Mouse (Mus musculus): ENCODE measurements at regions not wholly inside any gene's neighbourhood (a gene's known extent, or its start where the extent isn't known, plus 50 kb on each side); places are given as distances from the start of the nearest gene placed in this dataset.
"Not testable (repeated sequence)": the region's sequence is repeated elsewhere in the genome, so short reads cannot be mapped to it uniquely, and the experiment has no call there.

DNA sequence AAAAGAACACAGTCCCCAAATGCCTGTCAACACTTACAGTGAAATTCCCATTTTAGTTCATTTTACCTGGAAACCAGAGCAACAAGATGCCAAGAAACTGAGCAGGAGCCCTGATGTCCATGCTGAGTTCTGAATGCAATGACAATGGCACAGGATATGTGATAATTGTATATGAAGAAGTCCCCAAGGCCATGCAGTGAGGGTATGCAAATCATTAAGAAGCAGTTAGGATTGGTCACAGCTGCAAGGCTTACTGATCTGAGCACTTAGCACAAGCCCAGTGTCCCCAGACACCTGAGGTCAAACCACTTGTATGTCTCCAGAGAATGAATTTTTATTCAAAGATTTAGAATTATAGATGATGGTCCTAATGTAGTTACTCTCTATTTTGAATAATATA lies 419.0 kb upstream of the Tacstd2 start:
- not testable (repeated sequence) for DNase-seq

- not testable (repeated sequence) for DNase-seq
These were observed 395.9 kb upstream of the Tacstd2 start for GRCm38 (mm10) chr6:67931499-67931898.

DNA sequence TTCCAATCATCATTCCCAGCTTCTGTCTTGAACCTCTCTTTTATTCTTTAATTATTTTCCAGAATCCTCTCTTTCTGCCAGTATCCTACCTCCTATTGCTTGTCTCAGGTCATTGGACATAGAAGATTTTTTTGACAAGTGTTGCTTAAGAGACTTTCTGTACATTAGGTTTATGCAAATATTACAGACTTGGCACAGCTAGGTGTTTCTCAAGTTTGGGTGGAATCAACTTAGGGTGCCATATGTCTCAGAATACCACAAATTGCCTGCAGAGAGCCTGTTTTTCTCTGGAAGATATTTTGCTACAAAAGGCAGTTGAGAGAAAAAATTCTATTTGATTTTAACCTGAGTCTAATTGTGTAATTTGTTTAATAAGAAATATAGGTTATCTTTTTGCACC lies 386.9 kb upstream of the Tacstd2 start:
- DNase-seq: no peak

DNA sequence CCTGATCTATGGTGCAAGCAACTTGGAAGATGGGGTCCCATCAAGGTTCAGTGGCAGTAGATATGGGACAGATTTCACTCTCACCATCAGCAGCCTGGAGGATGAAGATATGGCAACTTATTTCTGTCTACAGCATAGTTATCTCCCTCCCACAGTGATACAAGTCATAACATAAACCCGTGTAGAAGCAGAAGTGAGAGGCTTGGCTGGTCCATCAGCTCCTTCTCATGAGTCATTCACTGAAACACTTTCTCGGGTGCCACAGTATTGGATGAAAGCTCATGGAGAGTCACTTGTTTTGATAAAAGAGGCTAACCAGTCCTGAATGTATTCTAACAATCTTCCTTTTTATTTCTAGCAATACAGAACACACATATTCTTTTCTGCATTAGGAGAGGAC lies 378.3 kb upstream of the Tacstd2 start:
- DNase-seq: no peak

GRCm38 (mm10) chr6:67913309-67913708 lies 377.7 kb upstream of the Tacstd2 start:
- DNase-seq: no peak

DNA sequence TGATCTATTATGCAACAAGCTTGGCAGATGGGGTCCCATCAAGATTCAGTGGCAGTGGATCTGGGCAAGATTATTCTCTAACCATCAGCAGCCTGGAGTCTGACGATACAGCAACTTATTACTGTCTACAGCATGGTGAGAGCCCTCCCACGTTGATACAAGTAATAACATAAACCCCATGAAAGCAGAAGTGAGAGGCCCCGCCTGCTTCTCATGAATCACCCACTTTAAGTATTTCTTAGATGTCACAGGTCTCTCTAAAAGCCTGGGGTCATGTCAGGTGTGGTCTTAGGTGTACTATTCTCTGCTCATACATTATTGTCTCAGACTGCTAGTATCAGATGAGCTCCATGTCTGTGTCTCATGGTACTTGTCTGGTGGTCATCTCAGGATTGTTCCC lies 360.9 kb upstream of the Tacstd2 start:
- no peak for DNase-seq

GRCm38 (mm10) chr6:67895858-67896257 lies 360.3 kb upstream of the Tacstd2 start:
- DNase-seq: no peak

DNA sequence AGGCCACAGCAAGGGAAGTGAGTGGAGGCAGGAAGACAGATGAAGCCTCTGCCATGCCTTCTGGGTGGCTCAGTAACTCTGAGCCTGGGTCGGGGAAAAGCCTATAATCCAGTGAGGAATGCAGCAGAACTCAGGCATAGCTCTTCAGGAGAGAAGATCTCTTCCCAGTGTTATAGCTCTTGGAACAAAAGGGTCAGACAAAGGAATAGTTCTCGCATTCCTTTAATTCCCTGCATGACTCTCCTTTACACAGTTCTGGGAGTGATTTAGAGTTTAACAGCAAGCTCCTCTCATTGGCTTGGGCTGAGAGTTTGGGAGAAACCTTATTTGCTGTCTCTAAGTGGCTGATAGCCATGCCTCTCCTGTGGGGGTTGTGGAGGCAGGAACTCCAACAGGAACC lies 352.0 kb upstream of the Tacstd2 start:
- DNase-seq: no peak

DNA sequence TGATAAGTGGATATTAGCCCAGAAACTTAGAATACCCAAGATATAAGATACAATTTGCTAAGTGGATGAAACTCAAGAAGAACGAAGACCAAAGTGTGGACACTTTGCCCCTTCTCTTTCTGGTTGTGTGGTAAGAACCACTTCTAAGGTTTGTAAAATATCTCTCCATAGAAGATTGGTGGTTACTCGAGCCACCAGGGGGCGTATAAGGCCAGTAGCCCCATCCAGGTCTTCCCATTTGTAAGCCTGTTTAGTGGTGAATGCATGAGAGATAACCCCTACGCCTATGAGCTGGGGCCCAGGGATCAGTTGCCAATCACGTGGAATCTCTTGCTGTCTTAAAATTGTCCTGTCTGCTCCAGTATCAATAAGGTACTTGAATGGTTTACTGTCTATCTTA lies 349.3 kb upstream of the Tacstd2 start:
- DNase-seq: no peak

GRCm38 (mm10) chr6:67881476-67881875 lies 345.9 kb upstream of the Tacstd2 start:
- not testable (repeated sequence) for DNase-seq

GRCm38 (mm10) chr6:67857945-67858344 lies 322.3 kb upstream of the Tacstd2 start:
- not testable (repeated sequence) for DNase-seq

DNA sequence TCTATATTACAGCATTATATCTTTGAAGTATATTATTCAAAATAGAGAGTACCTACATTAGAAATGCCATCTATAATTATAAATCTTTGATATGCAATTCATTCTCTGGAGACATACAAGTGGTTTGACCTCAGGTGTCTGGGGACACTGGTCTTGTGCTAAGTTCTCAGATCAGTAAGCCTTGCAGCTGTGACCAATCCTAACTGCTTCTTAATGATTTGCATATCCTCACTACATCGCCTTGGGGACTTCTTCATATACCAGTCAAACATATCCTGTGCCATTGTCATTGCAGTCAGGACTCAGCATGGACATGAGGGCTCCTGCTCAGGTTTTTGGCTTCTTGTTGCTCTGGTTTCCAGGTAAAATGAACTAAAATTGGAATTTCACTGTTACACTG lies 303.9 kb upstream of the Tacstd2 start:
- DNase-seq: not testable (repeated sequence)

GRCm38 (mm10) chr6:67812478-67812877 lies 276.9 kb upstream of the Tacstd2 start:
- DNase-seq: peak in 1 of 2 experiments; percentile 43

DNA sequence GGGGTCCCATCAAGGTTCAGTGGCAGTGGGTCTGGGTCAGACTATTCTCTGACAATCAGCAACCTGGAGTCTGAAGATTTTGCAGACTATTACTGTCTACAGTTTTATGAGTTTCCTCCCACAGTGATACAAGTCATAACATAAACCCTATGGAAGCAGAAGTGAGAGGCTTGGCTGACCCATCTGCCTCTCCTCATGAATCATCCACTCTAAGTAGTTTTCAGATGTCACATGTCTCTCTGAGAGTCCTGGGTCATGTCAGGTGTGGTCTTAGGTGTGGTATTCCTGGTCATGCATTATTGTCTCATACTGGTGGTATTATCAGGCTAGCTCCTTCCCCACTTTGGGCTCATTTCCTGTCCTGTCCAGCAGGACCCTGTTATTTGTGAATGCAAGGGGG lies 255.8 kb upstream of the Tacstd2 start:
- no peak for DNase-seq

DNA sequence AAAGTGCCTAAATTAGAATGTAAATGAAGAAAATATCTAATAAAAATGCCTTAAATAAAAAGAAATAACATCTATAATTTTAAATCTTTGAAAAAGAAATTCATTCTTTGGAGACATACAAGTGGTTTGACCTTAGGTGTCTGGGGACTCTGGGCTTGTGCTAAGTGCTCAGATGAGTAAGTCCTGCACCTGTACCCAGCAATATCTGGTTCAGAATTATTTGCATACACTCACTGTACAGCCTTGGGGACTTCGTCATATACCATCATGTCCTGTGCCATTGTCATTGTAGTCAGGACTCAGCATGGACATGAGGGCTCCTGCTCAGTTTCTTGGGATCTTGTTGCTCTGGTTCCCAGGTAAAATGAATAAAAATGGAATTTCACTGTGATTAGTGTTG lies 255.1 kb upstream of the Tacstd2 start:
- no peak for DNase-seq

GRCm38 (mm10) chr6:67787091-67787765 lies 251.6 kb upstream of the Tacstd2 start:
- DNase-seq: no peak

GRCm38 (mm10) chr6:67778883-67779282 lies 243.3 kb upstream of the Tacstd2 start:
- no peak for DNase-seq

DNA sequence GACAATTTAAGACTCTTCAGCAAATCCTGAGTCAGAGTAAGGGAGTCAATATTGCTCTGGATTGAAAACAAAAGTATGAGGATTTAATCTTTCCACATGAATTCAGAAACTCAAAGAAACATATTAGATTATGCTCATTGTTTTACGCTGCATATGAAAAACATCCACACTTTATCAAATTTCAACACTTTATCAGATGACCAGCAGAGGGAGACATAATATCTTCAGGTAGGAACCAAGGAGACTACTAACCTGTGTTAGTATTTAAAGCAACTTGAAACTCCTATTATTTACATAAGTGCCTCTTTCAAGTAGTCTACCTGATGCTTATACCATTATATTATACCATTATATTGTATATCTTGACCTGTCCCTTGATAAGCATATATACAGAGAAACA lies 218.5 kb upstream of the Tacstd2 start:
- DNase-seq: not testable (repeated sequence)

DNA sequence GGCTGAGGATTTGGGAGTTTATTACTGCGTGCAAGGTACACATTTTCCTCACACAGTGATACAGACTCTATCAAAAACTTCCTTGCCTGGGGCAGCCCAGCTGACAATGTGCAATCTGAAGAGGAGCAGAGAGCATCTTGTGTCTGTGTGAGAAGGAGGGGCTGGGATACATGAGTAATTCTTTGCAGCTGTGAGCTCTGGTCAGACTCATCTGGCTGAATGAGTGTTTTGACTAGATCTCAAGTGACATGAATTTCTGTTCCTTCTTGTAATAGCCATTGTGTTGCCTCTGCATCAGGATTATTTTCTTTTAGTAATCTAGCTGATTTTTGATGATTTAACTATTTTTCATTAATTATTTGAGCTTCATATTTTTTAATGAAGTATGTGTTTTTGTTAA lies 190.0 kb upstream of the Tacstd2 start:
- DNase-seq: no peak

DNA sequence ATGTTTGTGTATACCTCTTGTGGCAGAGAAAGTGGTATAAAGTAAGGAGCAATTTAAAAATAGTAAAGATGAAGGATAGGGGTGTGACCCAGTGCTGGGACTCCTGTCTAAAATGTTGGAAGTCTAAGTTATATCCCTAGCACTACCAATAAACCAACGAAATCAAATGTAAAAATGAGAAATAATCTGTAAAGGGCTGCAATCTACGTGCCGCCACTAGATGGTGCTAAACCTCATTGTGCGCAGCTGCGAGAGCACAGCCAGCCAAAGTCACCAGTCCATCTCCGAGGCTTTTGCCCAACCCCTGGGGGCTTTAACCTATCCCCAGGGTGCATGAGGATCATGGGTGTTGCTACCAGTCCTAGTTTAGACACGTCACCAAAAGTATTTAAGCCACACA lies 163.4 kb upstream of the Tacstd2 start:
- DNase-seq: peak; percentile 2 to 56

- not testable (repeated sequence) for DNase-seq
These were observed 155.4 kb upstream of the Tacstd2 start for GRCm38 (mm10) chr6:67690997-67691396.

DNA sequence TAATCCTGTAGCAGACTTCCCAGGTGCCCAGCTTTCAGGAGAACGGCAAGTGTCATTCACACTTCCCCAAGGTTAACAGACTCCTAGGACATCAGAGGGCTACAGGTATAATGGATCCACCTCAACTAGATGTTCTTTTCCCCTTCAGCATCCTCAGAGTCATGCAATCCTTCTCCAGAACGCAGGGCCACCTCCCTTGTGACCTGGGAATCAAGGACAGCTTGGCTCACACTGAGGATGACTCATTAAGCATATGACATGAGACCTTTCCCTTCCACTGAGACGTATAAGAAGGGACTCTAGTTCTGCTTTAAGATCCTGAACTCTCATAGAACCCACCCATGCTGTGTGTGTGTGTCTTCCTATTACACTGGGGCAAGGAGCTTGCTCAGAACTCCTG lies 147.5 kb upstream of the Tacstd2 start:
- not testable (repeated sequence) for DNase-seq

DNA sequence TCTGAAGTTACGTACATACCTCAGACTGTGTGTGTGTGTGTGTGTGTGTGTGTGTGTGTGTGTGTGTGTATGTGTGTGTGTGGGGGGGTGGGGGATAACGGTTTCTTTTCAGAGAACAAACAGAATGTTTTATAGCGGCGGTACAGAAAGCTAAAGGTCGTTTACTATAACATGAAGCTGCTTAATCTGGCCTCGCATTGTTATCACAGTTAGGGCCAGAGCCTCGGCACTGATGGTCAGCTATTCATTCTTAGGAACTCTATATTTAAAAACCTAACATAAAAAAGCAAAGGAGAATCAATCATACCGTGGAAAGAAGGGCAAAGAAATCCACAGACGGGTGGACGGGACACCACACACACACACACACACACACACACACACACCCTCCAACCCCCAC lies 146.0 kb upstream of the Tacstd2 start:
- not testable (repeated sequence) for DNase-seq

- DNase-seq: not testable (repeated sequence)
These were observed 143.5 kb upstream of the Tacstd2 start for GRCm38 (mm10) chr6:67679106-67679505.

DNA sequence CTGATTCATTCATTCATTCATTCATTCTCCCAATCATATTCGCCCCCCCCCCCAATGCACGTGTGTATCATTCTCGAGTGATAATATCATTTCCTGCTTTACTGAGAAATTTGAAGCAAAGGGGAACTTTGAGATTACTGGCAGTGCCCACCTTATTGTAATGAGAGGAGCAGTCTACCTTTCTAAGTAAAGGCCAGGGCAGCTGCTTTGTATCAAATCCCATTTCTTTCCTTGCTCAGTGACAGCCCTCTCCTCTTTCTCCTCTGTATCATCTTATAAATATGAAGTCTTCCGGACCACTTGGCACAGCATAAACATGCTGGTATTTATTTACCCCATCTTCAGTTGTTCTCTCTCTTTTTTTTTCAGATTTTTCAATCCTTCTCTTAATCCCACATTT lies 139.1 kb upstream of the Tacstd2 start:
- DNase-seq: not testable (repeated sequence)

All from kidney, postnatal 36 days (tissue).